Mouse (Mus musculus) neural tube, embryonic 12.5 days (tissue): ENCODE measurements at regions not wholly inside any gene's neighbourhood (a gene's known extent, or its start where the extent isn't known, plus 50 kb on each side); places are given as distances from the start of the nearest gene placed in this dataset.

Experiments
- ATAC-seq: fragments of 200-750 bp; cut with Nextera tagmentation; 2 replicates; pipeline ENCODE4 v1.8.0; 2017; ENCODE audit warnings: low read depth, mild to moderate bottlenecking, moderate TSS enrichment, moderate library complexity; ENCODE audit not compliant: low FRiP score
- H3K27ac ChIP-seq: fragments of 300-500 bp; sonication (generic); 2 replicates; pipeline ENCODE4 v1.5.1; 2016
- H3K27me3 ChIP-seq: fragments of 300-500 bp; sonication (generic); replicated peaks from 2 replicates; pipeline ENCODE4 v1.6.1; 2016; ENCODE audit warnings: mild to moderate bottlenecking
- H3K36me3 ChIP-seq: fragments of 300-500 bp; sonication (generic); 2 replicates; pipeline ENCODE4 v1.6.1; 2016; ENCODE audit warnings: mild to moderate bottlenecking
- H3K4me1 ChIP-seq: fragments of 300-500 bp; sonication (generic); 2 replicates; pipeline ENCODE4 v1.6.1; 2016
- H3K4me2 ChIP-seq: fragments of 300-500 bp; sonication (generic); replicated peaks from 2 replicates; pipeline ENCODE4 v1.6.1; 2016; ENCODE audit warnings: mild to moderate bottlenecking
- H3K4me3 ChIP-seq: fragments of 300-500 bp; sonication (generic); 2 replicates; pipeline ENCODE4 v1.5.1; 2016
- H3K9ac ChIP-seq: fragments of 300-500 bp; sonication (generic); 2 replicates; pipeline ENCODE4 v1.6.1; 2016; ENCODE audit warnings: mild to moderate bottlenecking
- H3K9me3 ChIP-seq: fragments of 300-500 bp; sonication (generic); 2 replicates; pipeline ENCODE4 v1.6.1; 2016; ENCODE audit warnings: mild to moderate bottlenecking
- WGBS: fragments of 180-500 bp; shearing (Covaris S2); methylation state at CpG from one replicate; pipeline ENCODE4 v1.1.7; 2016; 5-methylcytosine and 5-hydroxymethylcytosine counted together

DNA sequence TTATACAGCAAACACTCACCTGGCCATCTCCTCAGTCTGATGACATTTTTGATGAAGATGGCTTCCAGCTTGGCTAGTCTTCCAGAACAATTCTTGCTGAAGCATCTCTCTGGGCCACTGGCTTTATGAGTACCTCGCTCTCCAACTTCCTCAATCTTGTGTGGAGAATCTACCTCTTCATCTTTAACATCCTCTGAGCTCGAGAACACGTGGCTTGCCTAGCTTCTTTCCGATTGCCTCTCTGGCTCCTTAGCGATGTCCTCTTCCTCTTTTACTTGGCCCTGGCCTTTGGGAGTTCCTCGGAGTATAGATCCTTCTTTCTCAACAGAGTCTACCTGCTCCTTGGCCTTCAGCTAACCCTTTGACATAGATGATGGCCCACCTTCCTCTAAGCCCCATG lies 231.0 kb downstream of the Uaca start:
- Histone ChIP-seq H3K4me1 (peaks cover 10% of the 10 kb centered on the region), H3K27me3 (no peaks in the 10 kb centered on the region; the same call in 1 of the 2 replicates), H3K36me3 (no peaks in the 10 kb centered on the region), H3K4me3 (no peak overlapping the region), H3K9ac (no peak overlapping the region), H3K4me2 (no peak overlapping the region), H3K27ac (no peak overlapping the region), H3K9me3 (no peaks in the 10 kb centered on the region)
- WGBS = 92% methylated on average over 6 of the region's 6 CpGs
- no peak for ATAC-seq

DNA sequence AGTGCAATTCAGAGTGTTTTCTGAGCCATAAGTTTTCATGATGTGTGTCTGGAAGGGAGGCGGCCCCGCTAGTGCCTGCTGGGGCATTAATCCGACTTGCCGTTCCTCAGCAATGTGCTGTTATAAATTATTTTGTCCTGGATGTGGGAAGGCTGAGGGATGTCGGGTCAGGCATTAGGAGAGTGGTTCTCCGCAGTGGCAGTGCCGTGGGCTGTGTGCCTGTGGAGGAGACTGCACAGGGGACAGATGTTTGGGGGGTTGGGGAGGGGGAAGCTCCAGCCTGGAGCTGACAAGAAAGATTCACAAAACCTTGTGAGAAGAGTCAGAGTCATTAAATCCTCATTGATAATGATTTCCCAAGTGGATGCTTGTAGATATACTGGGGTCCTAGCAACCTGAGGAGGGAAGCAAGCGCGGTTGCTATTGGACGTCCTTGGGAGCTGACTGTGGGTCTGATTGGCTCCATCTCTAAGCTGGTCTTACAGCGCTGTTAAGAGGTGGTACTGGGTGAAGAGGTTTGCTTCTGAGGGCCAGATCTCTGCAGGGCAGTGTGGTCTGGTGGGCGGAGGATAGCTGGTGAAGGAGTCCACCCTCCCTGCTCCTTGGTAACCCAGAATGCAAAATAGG lies 234.5 kb downstream of the Uaca start:
- Histone ChIP-seq H3K4me1 (peaks cover 18% of the 10 kb centered on the region), H3K27ac (no peak overlapping the region), H3K27me3 (no peaks in the 10 kb centered on the region; the same call in 1 of the 2 replicates), H3K9me3 (no peaks in the 10 kb centered on the region), H3K4me3 (no peak overlapping the region), H3K4me2 (no peak overlapping the region), H3K9ac (no peak overlapping the region), H3K36me3 (no peaks in the 10 kb centered on the region)
- WGBS = 47% methylated on average over 12 of the region's 12 CpGs
- ATAC-seq = no peak

DNA sequence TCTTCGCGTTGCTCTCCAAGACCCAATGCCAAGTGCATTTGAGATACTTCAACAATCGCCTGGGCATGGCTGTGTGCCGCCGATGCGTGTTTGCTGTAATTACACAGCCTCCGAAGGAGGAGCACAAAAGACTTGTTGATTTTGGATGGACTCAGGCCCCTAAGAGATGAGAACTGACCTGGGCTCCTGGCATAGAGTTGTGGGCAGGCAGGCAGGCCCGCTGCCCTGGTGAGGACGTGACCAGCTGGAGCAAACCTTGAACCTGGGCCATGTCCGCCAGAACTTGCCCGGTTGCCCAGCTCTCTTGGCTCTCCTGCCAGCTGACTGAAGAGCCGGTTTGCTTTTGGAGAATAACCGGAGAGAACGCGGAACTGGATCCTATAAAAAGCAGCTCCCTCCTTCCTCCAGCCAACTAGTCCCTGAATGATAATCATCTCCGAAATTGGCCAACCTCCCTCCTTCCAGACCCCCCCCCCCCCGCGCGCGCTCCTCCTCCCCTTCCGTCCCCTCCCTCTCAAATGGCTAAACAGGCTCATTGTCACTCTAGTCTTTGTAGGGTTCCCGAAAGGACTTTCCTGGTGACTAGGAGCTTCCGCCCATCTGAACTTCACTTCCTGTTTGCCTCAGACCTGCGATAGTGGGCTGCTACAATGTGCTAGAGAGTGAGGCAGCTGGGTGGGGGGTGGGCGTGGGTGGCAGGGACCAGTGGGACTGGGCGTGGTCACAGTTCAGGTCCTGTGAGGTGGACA lies 237.5 kb downstream of the Uaca start:
- Histone ChIP-seq H3K4me3 (no peak overlapping the region), H3K27me3 (peaks cover 6% of the 10 kb centered on the region; the same call in 1 of the 2 replicates), H3K9me3 (no peaks in the 10 kb centered on the region), H3K9ac (no peak overlapping the region), H3K36me3 (no peaks in the 10 kb centered on the region), H3K4me2 (no peak overlapping the region), H3K4me1 (peaks cover 20% of the 10 kb centered on the region), H3K27ac (no peak overlapping the region)
- ATAC-seq = no peak
- WGBS = 77% methylated on average over 26 of the region's 26 CpGs

DNA sequence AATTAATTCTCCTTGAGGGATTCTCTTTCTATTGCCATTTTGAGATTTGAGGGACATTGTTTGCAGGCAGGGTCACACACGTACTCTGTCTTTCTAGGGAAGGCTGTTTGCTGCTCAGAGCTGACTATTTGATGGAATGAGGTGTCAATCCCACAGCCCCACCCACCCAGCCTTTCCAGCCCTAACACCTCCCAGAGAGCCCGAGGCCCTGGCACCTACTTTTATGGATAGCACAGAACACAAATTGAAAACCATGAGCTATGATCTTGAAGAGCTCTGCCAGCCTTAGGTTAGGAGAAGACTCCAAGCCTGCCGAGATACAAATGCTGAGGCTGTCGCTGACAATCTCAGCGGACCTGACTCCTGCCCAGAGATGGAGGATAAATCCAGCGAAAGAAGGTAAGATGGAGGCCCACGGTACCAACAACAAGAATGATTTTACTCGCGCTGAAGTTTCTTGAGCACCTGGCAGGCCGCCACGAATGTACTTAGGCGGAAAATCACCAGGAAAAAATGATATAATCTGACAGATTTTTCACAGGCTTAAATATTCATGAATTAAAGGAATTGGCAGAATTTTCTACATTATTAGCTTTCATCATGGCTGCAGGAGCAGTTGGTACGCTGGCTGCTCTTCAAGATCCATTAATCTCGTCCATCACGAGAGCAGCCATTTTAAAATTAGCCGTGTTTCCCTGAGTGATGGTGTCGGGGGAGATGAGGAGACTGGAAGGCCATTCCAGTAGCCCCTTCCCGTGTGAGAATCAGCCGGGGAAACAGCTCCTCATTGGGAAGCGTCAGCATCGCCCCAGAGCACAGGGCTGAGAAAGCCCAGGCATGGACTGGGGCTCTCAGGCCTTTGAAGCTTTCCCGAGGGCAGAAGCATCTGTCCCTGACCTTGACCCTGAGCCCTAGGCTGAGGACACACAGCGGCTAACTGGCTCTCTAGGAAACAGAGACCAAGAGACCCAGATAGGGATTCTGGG lies 238.4 kb downstream of the Uaca start:
- Histone ChIP-seq H3K27me3 (peaks cover 6% of the 10 kb centered on the region; the same call in 1 of the 2 replicates), H3K27ac (no peak overlapping the region), H3K9ac (no peak overlapping the region), H3K36me3 (no peaks in the 10 kb centered on the region), H3K9me3 (no peaks in the 10 kb centered on the region), H3K4me2 (no peak overlapping the region), H3K4me1 (peaks cover 20% of the 10 kb centered on the region), H3K4me3 (no peak overlapping the region)
- ATAC-seq = no peak
- WGBS = 70% methylated on average over 23 of the region's 23 CpGs

DNA sequence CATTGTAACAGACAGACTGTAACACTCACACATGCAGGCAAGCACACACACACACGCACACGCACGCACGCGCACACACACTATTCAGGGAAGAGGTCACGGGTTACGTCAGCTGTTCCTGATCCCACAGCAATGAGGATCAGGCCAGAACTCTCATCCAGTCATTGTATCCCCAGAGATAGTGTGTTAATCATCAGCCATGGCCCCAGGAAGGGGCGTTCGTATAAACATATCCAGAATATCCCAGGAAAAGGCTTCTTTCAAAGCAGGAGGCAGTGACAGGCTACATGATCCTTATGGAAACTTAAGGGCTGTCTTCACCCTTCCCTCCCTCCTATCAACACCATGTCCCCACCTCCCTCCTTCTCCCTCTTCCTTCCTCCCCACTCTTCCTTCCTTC lies 239.3 kb downstream of the Uaca start:
- peaks cover 25% of the 10 kb centered on the region for H3K4me1 ChIP-seq
- no peak overlapping the region for H3K9ac ChIP-seq
- peaks cover 6% of the 10 kb centered on the region; the same call in 1 of the 2 replicates for H3K27me3 ChIP-seq
- no peak overlapping the region for H3K4me3 ChIP-seq
- WGBS = 77% methylated on average over 9 of the region's 9 CpGs
- ATAC-seq = no peak
- no peak overlapping the region for H3K27ac ChIP-seq
- no peaks in the 10 kb centered on the region for H3K36me3 ChIP-seq
- H3K9me3 ChIP-seq = no peaks in the 10 kb centered on the region
- H3K4me2 ChIP-seq = no peak overlapping the region

DNA sequence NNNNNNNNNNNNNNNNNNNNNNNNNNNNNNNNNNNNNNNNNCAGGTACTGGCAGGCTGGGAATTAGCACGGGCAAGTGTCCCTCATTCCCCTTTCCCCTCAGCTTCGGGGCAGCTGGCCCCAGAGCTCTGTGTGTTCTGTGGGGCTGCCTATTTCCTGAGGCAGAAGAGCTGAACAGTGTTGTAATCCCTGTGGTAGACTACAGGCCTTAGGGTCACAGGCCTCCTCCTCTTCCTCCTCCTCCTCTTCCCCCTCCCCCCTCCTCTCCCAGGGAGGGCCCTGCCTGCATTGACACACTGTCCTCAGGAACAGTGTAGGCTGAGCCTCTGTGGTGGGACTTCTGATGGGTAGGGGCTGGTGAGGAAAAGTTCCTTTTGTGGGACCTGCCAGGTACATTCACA lies 247.7 kb downstream of the Uaca start:
- Histone ChIP-seq H3K4me3 (no peak overlapping the region), H3K27ac (no peak overlapping the region), H3K27me3 (peaks cover 7% of the 10 kb centered on the region), H3K4me1 (peaks cover 16% of the 10 kb centered on the region), H3K9me3 (no peaks in the 10 kb centered on the region), H3K9ac (no peak overlapping the region), H3K36me3 (no peaks in the 10 kb centered on the region), H3K4me2 (no peak overlapping the region)
- ATAC-seq = no peak
- 55% methylated on average over 2 of the region's 2 CpGs for WGBS

DNA sequence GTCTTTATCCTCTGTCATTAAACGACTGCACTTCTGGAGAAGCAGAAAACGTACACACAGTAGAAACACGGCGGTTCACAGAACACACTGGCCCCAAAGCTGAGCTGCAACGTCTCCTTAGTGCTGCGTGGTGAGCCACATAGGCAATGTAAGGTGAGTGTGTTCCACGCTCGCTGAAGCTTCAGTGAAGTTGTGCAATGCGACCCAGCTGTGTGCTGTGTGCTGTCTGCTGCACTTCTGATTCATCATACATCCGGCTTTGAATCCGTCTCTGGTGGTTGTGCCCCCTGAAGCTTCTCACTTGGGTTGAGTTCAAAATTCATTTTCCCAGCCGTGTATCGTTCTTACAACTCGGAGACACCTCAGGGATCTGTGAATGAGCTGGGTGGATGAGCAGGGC lies 250.6 kb downstream of the Uaca start:
- WGBS = 87% methylated on average over 14 of the region's 14 CpGs
- Histone ChIP-seq H3K9ac (no peak overlapping the region), H3K4me2 (no peak overlapping the region), H3K4me3 (no peak overlapping the region), H3K9me3 (no peaks in the 10 kb centered on the region), H3K27me3 (peaks cover 10% of the 10 kb centered on the region), H3K4me1 (peaks cover 8% of the 10 kb centered on the region), H3K27ac (no peak overlapping the region), H3K36me3 (no peaks in the 10 kb centered on the region)
- ATAC-seq = no peak

DNA sequence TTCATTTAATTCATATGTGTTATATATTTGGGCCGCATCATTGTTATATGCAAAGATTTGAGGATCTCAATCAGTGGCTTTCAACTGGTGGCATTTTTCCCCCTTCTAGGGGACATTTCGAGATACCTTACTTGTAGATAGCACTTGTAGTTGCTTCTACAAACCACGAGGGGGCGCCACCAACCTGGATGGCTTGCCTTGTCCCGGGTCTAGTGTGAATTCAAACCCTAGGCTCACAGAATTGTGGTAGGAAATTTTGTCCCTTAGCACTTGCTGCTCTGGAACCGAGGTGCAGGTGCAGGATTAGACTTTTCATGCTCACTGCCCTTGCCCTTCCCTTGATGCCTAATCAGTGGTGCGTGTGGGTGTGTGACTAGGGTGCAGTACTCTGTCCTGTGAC lies 252.2 kb downstream of the Uaca start:
- no peaks in the 10 kb centered on the region for H3K36me3 ChIP-seq
- no peak for ATAC-seq
- H3K27ac ChIP-seq = no peak overlapping the region
- peaks cover 8% of the 10 kb centered on the region for H3K4me1 ChIP-seq
- 22% methylated on average over 7 of the region's 7 CpGs for WGBS
- H3K9ac ChIP-seq = no peak overlapping the region
- H3K9me3 ChIP-seq = no peaks in the 10 kb centered on the region; the same call in 1 of the 2 replicates
- H3K27me3 ChIP-seq = peaks cover 10% of the 10 kb centered on the region
- no peak overlapping the region for H3K4me2 ChIP-seq
- no peak overlapping the region for H3K4me3 ChIP-seq

DNA sequence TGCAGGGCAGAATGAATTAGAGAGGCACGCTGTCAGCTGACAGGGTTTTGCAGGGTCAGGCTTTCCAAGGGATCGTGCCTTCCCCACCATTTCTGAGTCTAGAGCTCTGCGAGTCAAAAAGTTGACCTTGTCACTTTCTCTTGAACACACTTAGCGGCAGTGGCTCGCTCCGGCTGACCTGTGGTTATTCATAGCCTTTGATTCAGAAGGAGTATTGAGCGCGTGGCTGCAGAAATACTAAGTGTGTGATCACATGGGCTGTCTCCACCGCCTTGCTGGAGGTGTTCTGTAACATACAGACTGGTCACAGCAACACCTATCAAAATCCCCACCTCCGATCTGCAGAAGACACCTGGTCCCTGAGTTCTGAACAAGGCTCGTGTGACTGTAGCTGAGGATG lies 252.9 kb downstream of the Uaca start:
- no peaks in the 10 kb centered on the region for H3K36me3 ChIP-seq
- peaks cover 4% of the 10 kb centered on the region; the same call in 1 of the 2 replicates for H3K4me1 ChIP-seq
- H3K4me3 ChIP-seq = no peak overlapping the region
- H3K27ac ChIP-seq = no peak overlapping the region
- H3K27me3 ChIP-seq = peaks cover 8% of the 10 kb centered on the region
- no peak for ATAC-seq
- no peak overlapping the region for H3K4me2 ChIP-seq
- no peaks in the 10 kb centered on the region; the same call in 1 of the 2 replicates for H3K9me3 ChIP-seq
- 85% methylated on average over 11 of the region's 11 CpGs for WGBS
- H3K9ac ChIP-seq = no peak overlapping the region

DNA sequence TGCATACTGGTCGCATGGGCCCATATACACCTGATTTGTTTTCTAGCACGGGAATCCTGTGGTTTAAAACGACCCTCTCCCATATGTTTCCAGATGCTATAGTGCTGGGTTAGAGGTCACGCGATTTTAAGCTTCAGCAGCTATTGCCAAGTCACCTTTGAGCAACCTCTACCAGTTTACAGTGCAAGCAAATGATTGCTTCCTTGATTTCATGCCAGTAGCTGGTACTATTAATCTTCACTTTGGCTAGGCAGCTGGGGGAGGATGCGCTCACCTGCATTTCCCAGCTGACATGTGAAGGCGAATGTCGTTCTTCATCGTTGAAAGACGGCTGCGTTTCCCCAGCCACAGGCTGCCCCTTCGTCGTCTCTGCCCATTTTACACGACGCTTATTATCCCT lies 254.2 kb downstream of the Uaca start:
- WGBS = 74% methylated on average over 15 of the region's 15 CpGs
- no peak overlapping the region for H3K4me3 ChIP-seq
- ATAC-seq = no peak

DNA sequence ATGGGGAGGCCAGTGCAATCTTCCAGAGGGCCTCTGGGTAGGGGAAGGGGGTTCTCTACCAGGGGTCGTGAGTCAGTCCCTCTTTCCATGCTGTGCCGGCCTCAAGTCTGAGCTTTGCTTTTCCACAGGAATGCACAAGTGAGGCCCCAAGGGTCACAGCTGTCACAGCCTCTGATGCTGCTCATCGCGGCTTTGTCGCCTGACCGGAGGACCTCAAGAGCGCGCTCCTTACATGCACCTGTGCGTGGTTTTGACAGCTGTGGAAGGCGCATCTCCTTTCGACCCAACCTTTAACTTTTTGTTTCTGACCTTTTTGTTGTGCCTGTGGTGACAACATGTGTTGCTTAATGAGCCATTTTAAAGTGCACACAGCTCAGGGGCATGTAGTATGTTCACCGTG lies 258.3 kb downstream of the Uaca start:
- H3K9me3 ChIP-seq = no peaks in the 10 kb centered on the region; the same call in 1 of the 2 replicates
- H3K9ac ChIP-seq = no peak overlapping the region
- no peak for ATAC-seq
- peaks cover 16% of the 10 kb centered on the region for H3K4me1 ChIP-seq
- 0 out of 2 replicates have a peak, but pooled peaks cover under 1% of the 10 kb centered on the region for H3K27me3 ChIP-seq
- no peak overlapping the region for H3K4me2 ChIP-seq
- H3K4me3 ChIP-seq = no peak overlapping the region
- 85% methylated on average over 12 of the region's 12 CpGs for WGBS
- H3K36me3 ChIP-seq = no peaks in the 10 kb centered on the region
- H3K27ac ChIP-seq = no peak overlapping the region

More for the DNA sequence above, 254.2 kb downstream of the Uaca start:
- Histone ChIP-seq H3K27ac (no peak overlapping the region), H3K9me3 (no peaks in the 10 kb centered on the region; the same call in 1 of the 2 replicates), H3K4me2 (no peak overlapping the region), H3K4me1 (peaks cover 2% of the 10 kb centered on the region; the same call in 1 of the 2 replicates), H3K36me3 (no peaks in the 10 kb centered on the region), H3K9ac (no peak overlapping the region), H3K27me3 (peaks cover 6% of the 10 kb centered on the region; the same call in 1 of the 2 replicates)

DNA sequence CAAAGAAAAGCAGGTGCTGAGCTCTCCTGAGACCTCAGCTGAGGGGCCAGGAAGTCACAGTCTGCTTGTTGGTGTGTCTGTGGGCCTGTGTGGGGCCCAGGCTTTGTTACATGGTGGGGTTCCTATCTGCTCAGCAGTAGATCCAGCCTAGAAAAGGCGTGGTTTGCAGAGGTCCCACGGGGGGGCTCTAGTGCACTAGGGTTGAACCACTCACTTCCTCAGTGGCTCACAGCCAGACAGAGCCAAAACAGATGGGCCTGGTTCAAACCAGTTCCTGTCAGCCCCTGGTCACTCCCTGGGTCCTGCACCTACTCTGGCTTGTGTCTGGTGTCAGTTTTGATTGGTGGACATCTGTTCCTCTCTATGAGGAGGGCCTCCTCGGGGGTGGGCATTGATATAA lies 260.1 kb downstream of the Uaca start:
- Histone ChIP-seq H3K4me3 (no peak overlapping the region), H3K4me1 (peaks cover 13% of the 10 kb centered on the region; the same call in 1 of the 2 replicates), H3K4me2 (no peak overlapping the region), H3K36me3 (no peaks in the 10 kb centered on the region), H3K27ac (no peak overlapping the region), H3K9ac (no peak overlapping the region), H3K27me3 (no peaks in the 10 kb centered on the region), H3K9me3 (no peaks in the 10 kb centered on the region; the same call in 1 of the 2 replicates)
- 44% methylated on average over 3 of the region's 3 CpGs for WGBS
- no peak for ATAC-seq
